Mouse (Mus musculus) thymus, postnatal 14 days (tissue): Measurements from ENCODE around the gene Snx19.

Source experiments
- DNase-seq: peaks from one replicate; pipeline ENCODE4 v3.0.0; 2021

The Snx19 gene

DNA sequence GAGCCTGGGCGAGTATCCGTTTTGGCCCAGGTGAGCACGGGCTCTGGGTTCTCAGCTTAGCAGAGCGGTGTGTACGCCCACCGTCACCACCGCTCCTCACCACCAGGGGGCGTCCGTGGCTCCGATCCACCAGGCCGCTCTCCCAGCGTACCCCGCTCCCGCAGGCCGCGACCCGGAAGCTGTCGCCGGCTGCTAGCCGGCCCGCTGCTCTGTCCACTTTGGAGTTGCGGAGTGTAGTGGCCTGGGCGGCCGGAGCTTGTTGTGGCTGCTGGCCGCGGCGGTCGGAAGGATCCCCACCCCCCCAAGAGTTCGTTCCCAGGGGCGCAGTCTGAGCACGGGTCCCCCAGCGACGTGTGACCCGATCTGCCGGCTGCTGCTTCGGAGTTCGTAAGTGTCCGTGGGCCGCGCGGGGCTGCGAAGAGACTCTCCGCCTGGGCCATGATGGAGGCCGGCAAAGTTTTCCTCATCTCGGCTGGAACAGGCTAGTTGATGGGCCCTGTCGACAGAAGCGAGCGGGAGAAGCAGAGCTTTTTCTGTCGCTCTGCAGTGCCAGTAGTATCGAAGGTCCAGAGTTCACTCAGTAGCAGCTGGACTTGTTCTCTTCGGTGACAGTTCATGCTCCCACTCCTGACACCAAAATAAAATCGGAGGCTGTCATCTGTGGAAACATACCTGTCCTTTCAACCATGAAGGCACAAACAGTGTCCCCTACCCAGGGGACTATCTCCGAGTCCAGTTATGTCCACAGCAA, at the start of gene Snx19:
TSS of gene Snx19 (plus strand) at position 227 of the 751 bp plus-strand sequence.
- DNase-seq, result peak; percentile 96

DNA sequence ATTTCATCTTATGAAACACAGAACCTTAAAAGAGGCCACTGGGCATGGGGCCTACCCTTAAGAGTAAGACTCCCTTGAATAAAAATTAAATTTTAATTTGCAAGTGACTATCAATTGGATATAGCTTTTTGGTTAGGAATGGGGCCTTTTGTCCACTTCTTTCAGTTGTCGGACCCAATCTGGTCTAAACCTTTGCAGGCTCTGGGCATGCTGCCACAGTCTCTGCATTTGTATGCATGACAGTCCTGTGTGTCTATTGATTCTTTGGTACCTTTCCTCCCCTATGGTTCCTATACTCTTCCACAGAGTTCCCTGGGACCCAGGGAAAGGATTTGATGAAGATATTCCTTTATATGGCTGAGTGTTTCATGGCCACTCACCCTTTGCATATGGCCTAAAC, 26.1 kb upstream of the Snx19 start:
- no peak for DNase-seq

DNA sequence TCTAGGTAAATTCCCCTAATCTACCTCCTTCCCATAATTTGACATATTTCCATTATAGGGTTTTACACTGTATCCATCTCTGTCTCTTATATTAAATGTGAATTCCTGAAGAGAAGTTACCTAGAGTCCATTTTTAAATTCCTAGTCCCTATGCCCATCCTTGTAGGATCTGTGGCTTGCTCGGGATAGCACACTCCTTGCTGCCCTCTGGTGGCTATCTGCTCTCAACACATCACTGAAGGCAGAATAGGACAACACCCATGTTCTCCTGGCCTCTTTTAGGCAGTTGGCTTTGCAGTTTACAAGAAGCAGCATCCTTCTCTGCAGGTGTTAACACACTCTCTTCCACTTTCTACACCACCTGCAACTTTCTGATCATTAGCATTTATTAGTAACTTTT, 4.0 kb upstream of the Snx19 start:
- DNase-seq, result peak; percentile 32

DNA sequence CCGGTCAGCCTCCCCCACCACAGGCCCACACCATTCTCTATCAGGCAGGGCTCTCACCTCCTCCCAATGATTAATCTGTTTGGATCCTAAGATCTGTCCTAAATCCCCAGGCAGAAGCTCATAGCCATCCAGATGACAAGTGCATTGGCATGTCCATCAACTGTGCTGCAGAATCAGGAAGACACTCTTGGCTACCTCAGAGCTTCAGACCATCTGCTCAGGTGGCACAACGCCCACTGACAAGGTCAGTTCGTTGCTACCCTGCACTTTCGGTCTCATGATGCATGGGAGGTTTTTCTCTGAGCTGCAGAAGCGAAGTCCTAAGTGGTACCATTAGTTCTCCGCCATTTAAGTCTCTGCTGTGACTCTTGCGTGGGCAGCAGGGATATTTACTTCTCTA, 1.7 kb upstream of the Snx19 start:
- DNase-seq, result no peak

DNA sequence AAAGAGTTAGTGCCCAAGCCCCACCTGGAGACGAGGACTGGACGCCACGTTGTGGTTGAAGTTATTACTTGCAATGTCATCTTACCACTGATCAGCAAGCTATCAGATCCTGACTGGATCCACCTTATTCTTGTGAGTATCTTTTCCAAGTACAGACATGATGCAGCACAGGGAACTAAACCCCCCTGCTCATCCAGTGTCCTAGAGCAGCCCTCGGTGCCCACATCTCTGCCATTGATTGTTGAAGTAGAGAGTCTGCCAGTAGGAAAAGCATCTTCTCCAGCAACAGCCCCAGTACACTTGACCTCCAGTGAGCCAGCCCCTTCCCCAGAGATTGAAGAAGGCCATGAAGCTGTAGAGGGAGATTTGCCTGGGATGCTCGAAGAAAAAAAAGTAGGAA, 1.3 kb downstream of the Snx19 start:
- no peak for DNase-seq

DNA sequence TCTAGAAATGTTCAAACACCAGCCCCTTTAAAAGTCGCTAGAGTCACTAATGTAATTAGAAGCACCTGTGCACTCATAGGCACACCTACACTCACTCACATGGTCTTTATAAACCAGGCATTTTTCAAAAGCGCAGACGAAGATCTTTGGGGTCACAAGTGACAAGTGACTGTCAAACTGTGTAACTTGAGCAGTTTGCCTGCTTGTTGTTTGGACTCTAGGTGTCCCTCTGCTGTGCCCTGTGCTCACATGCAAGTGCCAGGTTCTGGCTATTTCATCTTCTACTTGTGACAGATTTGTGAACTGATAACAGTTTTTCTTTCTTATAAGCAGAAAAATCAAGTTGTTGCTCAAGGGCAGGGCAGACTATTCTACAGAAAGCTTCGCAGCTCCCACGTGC, 3.5 kb downstream of the Snx19 start:
- no peak for DNase-seq

DNA sequence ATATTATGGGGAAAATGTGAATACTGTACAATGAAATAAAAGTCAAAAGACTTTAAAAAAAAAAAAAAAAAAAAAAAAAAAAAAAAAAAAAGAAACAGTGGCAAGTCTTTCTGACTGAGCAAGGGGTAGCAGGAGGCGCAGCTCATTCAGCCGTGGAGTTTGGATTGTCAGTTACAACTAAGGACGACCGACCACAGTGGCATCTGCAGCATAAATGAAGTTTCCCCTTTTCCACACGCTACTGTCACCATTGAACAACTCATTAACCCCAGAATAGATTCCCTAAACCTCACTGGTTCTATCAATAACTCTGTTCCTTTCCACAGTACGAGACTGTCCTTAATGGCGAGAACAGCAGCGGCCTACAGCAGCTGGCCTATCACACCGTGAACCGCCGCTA, 5.0 kb downstream of the Snx19 start:
- DNase-seq, result no peak

DNA sequence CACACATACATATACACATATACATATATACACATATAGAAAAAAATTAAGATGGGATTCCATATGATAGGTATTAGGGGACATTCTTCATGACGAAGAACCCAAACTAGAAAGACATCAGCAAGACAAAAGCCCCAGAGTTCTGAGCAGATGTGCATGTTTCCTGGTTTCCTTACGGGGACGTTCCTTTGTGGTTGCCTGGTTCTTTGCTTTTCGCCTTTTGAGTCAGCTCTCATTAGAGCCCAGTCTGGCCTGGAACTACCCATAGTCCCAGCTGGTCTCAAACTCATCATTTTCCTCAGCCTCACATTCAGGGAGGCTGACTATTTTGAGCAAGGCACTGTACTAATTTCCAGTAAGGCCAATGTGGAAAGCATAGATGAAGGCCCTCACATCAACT, 7.0 kb downstream of the Snx19 start:
- no peak for DNase-seq

DNA sequence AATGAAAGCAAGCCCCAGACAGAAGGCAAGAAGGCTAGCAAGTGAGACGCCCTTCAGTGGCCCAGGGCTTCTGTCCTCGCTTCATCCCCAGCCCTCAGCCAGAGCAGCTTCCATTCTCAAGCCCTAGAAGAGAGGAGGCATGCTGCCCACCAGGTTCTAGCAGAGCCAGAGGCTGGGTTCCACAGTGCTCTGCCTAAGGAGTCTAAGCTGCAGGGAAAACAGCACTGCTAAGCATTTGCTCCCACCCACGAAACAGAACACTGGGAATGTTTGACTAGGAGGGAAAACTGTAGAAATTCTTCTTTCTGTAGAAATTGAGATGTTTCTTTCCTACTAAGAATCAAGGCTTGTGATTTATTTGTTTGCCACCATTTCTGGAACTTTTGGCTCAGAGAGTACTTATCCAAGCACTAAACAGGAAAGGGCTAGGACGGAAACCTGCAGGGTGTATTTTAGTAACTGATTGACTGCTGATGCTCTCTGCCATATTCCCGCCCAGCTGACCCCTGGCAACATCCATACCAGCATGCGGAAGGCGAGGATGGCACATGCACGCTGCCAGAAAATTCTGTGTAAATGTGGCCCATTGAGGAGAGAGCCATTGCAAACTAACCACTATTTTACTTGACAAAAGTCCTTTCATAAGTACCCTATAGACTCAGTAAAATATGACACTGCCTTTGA, 9.1 kb downstream of the Snx19 start:
- DNase-seq, result no peak

DNA sequence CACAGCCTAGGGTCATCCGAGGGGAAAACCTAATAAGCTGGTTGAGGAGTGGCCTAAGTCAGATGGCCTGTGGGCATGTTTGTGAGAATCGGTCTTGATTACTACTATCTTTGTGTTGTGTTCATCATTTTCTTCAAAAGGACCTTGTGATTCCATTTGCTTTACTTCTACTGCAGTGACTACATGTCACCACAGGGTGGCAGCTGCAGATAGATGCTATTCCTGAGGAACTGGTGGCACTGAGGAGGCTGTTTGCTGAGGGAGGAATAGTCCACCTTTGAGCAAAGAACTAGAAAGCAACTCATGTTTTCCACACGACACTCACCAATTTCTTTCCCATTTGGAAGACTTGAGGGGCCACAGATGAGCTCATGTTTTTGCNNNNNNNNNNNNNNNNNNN, 11.6 kb downstream of the Snx19 start:
- DNase-seq, result peak; percentile 11

DNA sequence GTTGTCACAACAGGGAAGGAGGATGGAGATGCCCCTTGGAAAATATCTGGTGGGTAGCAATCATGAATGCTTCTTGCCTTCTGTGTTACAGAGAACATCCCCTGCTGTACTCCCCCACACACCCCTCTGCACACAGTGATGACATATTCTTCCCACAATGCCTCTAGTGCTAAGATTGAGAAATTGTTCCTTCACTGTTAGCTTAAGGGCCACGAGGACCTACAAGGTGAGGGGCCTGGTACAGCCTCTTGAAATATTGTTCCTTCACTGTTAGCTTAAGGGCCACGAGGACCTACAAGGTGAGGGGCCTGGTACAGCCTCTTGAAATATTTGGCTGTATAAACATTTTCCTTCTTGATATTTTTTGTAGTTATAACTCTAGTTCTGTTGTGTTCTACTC, 14.9 kb downstream of the Snx19 start:
- no peak for DNase-seq

DNA sequence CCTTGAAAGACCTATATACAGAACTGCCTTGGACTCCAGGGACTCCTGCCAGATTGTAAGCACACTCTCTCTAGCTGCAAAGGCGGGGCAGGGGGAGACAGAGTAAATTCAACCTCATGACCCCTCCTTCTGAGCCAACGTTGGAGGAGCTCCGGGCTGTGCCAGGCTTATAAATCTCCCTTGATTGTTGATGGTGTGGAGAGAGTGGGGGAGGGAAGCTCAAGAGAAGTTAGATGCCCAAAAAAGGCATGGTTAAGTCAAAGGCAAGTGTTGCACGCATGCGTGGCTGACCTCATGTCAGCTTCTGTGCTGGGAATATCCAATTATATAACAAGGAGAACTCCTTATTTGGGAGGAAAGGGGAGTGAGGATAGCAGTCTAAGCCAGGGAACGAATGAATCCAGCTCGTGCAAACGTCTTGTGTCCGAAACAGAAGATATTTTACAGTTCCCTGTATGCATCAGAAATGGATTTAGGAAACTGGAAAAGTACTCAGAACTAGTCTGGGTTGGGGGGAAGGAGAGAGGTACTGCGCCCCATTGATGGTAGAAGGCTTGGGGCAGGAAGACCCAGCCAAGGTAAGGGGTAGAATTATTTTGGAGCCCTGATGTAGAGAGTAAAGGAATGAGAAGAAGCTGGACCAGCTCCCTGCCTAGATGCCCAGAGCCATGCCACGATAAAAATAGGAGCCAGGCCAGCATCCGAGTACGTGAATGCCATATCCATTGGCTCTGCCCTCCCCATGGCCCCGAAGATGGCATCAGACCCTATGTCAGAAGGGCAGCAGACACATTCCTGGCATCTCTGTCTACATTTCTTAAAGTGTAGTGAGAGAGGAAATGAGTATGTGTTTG, 18.6 kb downstream of the Snx19 start:
- no peak for DNase-seq

DNA sequence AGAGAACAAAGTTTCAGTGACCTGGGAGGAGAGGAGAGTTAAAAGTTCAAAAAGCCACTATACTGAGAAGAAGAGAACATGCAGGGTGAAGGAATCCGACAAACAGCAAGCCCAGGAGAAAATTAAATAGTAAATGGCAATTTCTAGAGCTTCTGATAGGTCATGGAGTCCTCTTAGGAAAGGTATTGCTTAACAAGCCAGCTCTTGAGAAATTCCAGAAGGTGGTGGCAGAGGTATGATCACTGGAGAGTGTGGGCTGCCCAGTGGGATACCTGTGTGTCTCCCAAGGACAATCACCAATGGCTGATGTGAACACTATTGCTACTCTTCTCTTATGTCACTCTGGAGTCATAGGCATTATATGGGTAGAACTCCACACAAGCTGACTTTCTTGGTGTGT, 19.2 kb downstream of the Snx19 start:
- DNase-seq, result no peak

DNA sequence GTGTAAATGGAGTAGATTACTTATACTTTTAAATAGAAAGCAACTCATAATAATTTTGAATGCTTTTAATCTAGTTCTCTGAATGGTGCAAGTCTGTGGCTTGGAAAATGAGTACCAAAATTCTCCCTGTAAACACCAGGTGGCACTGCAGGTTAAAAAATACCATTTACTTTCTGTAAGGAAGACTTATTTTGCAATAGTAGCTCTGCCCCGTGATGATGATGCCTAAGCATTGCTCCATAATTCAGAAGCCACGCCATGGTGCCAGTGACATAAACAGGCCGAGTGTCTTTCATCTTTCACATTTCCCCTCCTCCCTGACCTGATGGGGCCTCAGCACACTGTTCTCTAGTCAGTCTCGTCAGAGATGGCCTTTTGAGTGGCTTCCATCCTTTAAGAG, 21.6 kb downstream of the Snx19 start:
- peak; percentile 6 for DNase-seq

DNA sequence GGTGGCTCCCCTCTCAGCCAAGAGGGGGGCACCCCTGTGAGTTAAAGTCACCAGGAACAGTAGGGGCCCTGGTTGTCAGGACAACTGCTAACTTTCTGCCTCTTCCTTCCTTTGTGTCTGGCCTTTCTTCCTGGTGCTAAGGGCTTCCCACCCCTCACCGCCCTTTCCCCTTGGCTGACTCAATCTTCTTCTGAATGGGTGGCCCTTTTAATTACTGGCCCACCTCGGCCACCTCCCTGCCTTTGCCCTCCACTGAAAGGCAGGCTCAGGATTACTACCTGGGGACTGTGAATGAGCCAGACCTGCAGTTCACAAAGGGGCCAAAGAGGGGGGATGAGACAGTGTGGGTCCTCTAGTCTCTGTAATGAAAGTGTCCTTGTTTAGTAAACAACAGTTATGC, 23.0 kb downstream of the Snx19 start:
- no peak for DNase-seq

DNA sequence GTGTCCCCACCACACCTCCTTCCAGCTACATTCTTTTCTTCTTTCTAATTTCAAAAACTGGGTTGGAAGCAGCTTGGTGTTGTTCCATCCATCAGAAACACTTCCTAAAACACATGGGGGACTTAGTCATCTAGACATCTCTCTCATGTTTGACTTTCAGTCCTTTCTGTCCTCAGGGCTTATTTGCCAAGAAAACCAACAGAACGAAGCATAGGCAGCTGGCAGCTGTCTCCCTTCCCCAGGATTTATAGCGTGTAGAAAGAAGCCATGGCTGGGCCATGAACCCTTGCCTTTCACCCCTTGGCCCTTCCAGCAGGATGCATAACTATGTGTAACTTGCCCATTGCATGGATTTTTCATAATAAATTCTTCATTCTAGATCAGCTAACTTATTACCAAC, 23.9 kb downstream of the Snx19 start:
- DNase-seq, result no peak

DNA sequence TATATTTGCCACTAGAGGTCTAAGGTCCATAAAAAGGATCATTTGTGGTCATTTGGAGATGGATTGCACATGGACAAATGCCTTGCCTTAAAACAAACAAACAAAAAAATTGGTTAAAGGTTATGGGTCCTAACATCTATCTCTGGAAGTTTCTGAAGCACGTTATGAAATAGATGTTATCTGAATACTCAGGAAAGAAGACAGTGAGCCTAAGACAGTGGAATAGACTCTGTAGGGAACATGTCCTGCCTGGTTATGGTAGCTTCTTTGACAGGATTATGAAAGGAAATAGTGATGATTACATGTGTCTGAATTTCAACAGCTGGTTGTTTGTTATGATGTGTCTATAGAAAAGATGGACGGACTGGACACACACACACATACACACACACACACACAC, 27.6 kb downstream of the Snx19 start:
- no peak for DNase-seq

DNA sequence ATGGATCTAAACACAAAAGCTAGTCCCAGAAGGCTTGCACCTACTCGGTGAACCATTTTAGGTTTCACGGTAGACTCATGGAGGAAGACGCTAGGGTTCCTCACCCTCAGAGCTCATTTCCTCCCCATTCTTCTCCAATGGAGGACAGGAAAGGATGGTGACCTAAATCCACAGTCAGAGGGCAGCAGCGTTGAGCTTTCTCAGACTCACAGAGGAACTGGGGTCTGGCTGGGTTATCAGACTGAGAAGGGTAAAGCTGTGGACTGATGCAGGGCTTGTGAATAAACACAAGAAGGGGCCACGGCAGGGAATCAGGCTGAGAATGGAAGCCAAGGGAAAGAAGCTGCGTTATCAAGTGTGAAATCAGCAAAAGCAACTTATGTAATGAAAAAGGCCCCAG, 29.3 kb downstream of the Snx19 start:
- DNase-seq, result no peak

DNA sequence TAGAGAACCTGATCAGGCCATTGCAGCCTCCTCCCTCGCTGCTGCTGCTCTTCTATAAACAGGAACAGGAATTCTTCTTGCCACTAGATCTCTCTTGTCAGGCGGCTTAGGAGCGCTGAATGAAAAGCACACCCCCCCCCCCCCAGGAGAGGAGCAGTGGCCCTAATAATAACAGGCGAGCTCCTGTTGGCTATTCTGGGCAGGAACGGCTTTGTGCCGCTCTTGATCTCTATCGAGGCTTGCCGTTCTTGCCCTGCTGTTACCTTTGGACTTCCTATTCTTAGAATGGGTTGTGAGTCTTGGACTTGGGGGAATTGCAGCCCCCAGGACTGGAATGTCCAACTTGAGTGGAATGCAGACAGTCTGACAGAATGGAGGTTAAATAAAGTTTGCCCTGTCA, 33.6 kb downstream of the Snx19 start:
- DNase-seq, result no peak

DNA sequence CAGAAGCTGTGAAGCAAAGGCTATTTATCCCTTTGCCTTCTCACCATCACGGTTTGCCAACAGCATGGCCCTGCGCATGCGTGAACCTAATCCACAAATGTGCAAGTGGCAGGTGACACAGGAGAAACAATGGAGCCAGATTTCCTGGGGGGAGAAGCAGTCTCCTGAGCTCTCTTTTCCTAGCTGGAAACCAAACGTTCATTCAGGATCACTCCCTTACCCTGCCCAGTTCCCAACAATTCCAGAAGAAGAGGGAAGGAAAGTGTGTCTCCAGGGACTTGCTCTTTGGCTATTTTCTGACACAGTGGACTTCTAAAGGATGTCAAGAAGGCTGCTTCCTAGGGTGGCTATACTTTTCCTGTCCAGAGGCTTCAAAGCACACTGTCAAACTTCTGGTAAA, 37.8 kb downstream of the Snx19 start:
- DNase-seq, result no peak

DNA sequence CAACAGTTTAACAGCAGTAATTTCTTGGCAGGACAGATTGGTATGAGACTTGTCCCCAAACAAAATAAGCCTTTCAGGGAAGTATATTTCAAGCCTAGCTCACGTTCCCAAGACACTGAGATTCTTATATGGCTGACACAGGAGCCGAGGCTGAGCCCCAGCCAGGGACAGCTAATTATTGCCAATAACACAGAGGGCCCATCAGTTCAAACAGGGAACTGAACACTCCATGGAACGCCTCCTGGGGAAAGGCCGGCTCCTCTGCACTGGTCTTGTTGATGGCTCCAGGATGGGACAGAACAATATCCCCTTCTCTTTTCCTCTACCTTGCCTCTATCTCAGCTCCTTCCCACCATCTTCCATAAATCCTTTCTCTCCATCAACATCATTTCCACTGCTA, 53.1 kb downstream of the Snx19 start:
- DNase-seq, result no peak

DNA sequence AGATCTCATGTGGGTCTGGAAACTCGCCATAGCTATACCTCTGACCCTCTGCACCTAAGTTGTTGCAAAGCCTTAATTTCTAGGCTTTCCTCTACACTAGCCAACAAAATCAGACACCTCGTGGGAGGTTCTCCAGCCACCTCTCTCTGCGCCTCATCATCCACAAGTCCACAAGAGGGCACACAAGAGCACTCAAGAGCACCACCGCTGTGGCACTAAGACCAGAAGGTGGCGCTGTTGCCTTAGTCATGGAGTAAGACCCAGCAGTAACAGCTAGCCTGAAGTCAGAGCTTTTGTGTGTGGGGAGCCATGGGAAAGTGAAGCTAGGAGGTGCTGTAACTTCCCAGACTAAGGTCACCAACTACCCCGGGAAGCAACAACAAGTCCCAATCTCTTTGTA, 53.6 kb downstream of the Snx19 start:
- DNase-seq, result peak; percentile 88

DNA sequence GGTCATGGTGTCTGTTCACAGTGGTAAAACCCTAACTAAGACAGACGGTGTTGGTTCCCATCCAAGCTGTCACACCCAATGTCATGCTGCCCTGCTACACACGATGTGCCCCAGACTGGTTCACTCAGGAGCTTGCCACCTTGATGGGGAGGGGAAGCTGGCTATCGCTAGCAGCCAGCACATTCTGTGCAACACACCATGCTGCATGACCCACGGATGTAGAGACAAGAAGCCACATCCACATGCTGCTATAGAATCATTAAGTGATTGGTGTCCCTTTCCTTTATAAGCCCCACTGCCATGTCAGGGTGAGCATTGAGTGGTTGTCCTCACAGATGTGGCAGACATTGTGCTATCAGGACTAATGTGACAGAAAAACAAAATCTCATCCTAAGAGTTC, 55.2 kb downstream of the Snx19 start:
- DNase-seq, result no peak

DNA sequence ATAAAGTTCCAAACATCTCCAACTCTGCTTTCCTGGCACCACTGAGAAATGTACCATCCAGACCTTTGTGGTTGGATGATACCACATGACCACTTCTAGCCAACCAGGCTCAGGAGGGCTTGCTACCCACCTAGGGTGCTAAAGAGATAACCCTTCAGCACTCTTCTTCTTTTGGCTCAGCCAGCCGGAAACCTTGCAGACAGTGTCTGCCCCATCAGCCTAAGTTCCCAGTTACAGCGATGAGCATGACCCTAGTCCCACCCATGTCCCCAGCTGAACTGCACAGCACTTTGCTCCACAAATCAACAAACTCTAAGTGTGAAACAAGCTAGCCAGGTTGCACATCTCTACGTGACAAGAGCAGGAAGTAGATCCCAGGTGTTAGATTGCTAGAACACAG, 57.3 kb downstream of the Snx19 start:
- DNase-seq, result no peak
